Mouse (Mus musculus) midbrain, embryonic 16.5 days (tissue): ENCODE data around the gene Sim2. TPM values are rescaled to one million over a fixed set of nuclear protein-coding genes. Genes with fewer than 3 reads are reported as not detected.

Experiments used
- ATAC-seq: fragments of 200-750 bp; cut with Nextera tagmentation; 2 replicates; pipeline ENCODE4 v1.8.0; 2017; ENCODE audit warnings: moderate TSS enrichment
- H3K27ac ChIP-seq: fragments of 300-500 bp; sonication (generic); 2 replicates; pipeline ENCODE4 v1.5.1; 2014; ENCODE audit warnings: mild to moderate bottlenecking, low read length, mixed read lengths
- H3K27me3 ChIP-seq: fragments of 300-500 bp; sonication (generic); 2 replicates; pipeline ENCODE4 v1.6.1; 2014; ENCODE audit warnings: low read depth, low read length, mixed read lengths; ENCODE audit not compliant: control insufficient read depth, insufficient read depth
- H3K36me3 ChIP-seq: fragments of 300-500 bp; sonication (generic); 2 replicates; pipeline ENCODE4 v1.6.1; 2014; ENCODE audit warnings: mild to moderate bottlenecking, low read length, moderate library complexity, mixed read lengths; ENCODE audit not compliant: control insufficient read depth, insufficient read depth
- H3K4me1 ChIP-seq: fragments of 300-500 bp; sonication (generic); 2 replicates; pipeline ENCODE4 v1.6.1; 2014; ENCODE audit warnings: mild to moderate bottlenecking, low read length, mixed read lengths; ENCODE audit not compliant: control insufficient read depth, insufficient read depth
- H3K4me2 ChIP-seq: fragments of 300-500 bp; sonication (generic); 2 replicates; pipeline ENCODE4 v1.6.1; 2014; ENCODE audit warnings: mild to moderate bottlenecking, low read length, mixed read lengths
- H3K4me3 ChIP-seq: fragments of 300-500 bp; sonication (generic); 2 replicates; pipeline ENCODE4 v1.5.1; 2014; ENCODE audit warnings: low read depth, mild to moderate bottlenecking, low read length, moderate library complexity, mixed read lengths
- H3K9ac ChIP-seq: fragments of 300-500 bp; sonication (generic); 2 replicates; pipeline ENCODE4 v1.6.1; 2014; ENCODE audit warnings: low read depth, low read length, mixed read lengths
- H3K9me3 ChIP-seq: fragments of 300-500 bp; sonication (generic); replicated peaks from 2 replicates; pipeline ENCODE4 v1.6.1; 2014; ENCODE audit warnings: mild to moderate bottlenecking, low read length, mixed read lengths; ENCODE audit not compliant: control insufficient read depth, poor library complexity, severe bottlenecking
- WGBS: fragments of 180-500 bp; shearing (Covaris S2); extraction: QIAGEN DNeasy Blood & Tissue Kit; methylation state at CpG from one replicate; pipeline ENCODE4 v1.1.7; 2014; 5-methylcytosine and 5-hydroxymethylcytosine counted together
- polyA plus RNA-seq: library from polyadenylated mRNA; unstranded; fragments of >200 nt; fragmentation: Nextera tagmentation; extraction: Ambion mirVana; gene quantifications from 2 replicates; pipeline ENCODE4 v1.2.1, GENCODE M21; 2015

Gene Sim2
- 0.10 and 0.14 TPM in 2 replicates for polyA plus RNA-seq

GRCm38 (mm10) chr16:94084711-94085602 is at the start of gene Sim2:
TSS of gene Sim2 (plus strand) at chr16:94084931.
- Histone ChIP-seq H3K27me3 (peaks cover 62% of the 10 kb centered on the region), H3K4me3 (peak within 1 kb of the TSS; percentile 25), H3K9ac (peak within 1 kb of the TSS; percentile 10; the same call in 1 of the 2 replicates), H3K4me1 (peaks cover 7% of the 10 kb centered on the region), H3K36me3 (no peaks in the 10 kb centered on the region), H3K27ac (no peak within 1 kb of the TSS), H3K9me3 (no peaks in the 10 kb centered on the region), H3K4me2 (peak within 1 kb of the TSS; percentile 39)
- under 1% methylated on average over 66 of the region's 96 CpGs for WGBS
- ATAC-seq: no peak

DNA sequence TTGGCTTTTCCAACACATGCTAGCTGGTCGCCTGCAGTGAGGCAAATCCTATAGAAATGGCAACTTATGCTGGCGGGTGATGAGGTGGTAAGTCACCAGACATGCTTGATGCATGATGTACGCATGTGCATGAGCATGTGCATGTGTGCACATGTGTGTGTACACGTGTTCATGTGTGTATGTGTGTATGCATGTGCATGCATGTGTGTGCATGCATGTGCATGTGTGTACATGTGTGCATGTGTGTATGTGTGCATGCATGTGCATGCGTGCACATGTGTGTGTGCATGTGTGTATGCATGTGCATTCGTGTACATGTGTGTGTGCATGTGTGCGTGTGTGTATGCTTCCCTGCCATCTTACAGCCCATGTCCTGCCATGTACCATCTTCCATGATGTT is 47.5 kb upstream of the Sim2 start:
- Histone ChIP-seq H3K9me3 (no peaks in the 10 kb centered on the region), H3K9ac (no peak overlapping the region), H3K4me1 (peaks cover 4% of the 10 kb centered on the region; the same call in 1 of the 2 replicates), H3K27ac (no peak overlapping the region), H3K27me3 (peaks cover 16% of the 10 kb centered on the region), H3K4me3 (no peak overlapping the region), H3K4me2 (no peak overlapping the region), H3K36me3 (no peaks in the 10 kb centered on the region)
- 98% methylated on average over 7 of the region's 7 CpGs for WGBS
- ATAC-seq: no peak

GRCm38 (mm10) chr16:94038272-94038985 is 46.3 kb upstream of the Sim2 start:
- Histone ChIP-seq H3K9ac (no peak overlapping the region), H3K36me3 (no peaks in the 10 kb centered on the region), H3K4me1 (peaks cover 4% of the 10 kb centered on the region; the same call in 1 of the 2 replicates), H3K4me2 (no peak overlapping the region), H3K27ac (no peak overlapping the region), H3K4me3 (no peak overlapping the region), H3K27me3 (peaks cover 19% of the 10 kb centered on the region), H3K9me3 (no peaks in the 10 kb centered on the region)
- no peak for ATAC-seq
- 70% methylated on average over 12 of the region's 12 CpGs for WGBS

- no peak for ATAC-seq
- WGBS: 88% methylated on average over 9 of the region's 9 CpGs
- Histone ChIP-seq H3K27ac (no peak overlapping the region), H3K27me3 (peaks cover 19% of the 10 kb centered on the region), H3K36me3 (no peaks in the 10 kb centered on the region), H3K4me1 (peaks cover 4% of the 10 kb centered on the region; the same call in 1 of the 2 replicates), H3K4me2 (no peak overlapping the region), H3K9ac (no peak overlapping the region), H3K4me3 (no peak overlapping the region), H3K9me3 (no peaks in the 10 kb centered on the region)
These were observed 45.8 kb upstream of the Sim2 start for GRCm38 (mm10) chr16:94038986-94039341.

- 8% methylated on average over 16 of the region's 16 CpGs for WGBS
- no peak for ATAC-seq
- Histone ChIP-seq H3K4me3 (peak overlapping the region; percentile 7; the same call in 1 of the 2 replicates), H3K9me3 (no peaks in the 10 kb centered on the region), H3K27me3 (peaks cover 19% of the 10 kb centered on the region), H3K36me3 (no peaks in the 10 kb centered on the region), H3K9ac (0 out of 2 replicates have a peak overlapping the region, but pooled peaks have one; percentile 13), H3K4me1 (peaks cover 4% of the 10 kb centered on the region; the same call in 1 of the 2 replicates), H3K4me2 (peak overlapping the region; percentile 45), H3K27ac (no peak overlapping the region)
These were observed 44.2 kb upstream of the Sim2 start for GRCm38 (mm10) chr16:94040485-94040884.

- ATAC-seq: no peak
- Histone ChIP-seq H3K4me1 (peaks cover 4% of the 10 kb centered on the region; the same call in 1 of the 2 replicates), H3K27me3 (peaks cover 19% of the 10 kb centered on the region), H3K36me3 (no peaks in the 10 kb centered on the region), H3K4me2 (peak overlapping the region; percentile 45), H3K9ac (no peak overlapping the region), H3K27ac (no peak overlapping the region), H3K4me3 (0 out of 2 replicates have a peak overlapping the region, but pooled peaks have one; percentile 7), H3K9me3 (no peaks in the 10 kb centered on the region)
- WGBS: 32% methylated on average over 18 of the region's 18 CpGs
These were observed 43.5 kb upstream of the Sim2 start for GRCm38 (mm10) chr16:94041065-94041712.

DNA sequence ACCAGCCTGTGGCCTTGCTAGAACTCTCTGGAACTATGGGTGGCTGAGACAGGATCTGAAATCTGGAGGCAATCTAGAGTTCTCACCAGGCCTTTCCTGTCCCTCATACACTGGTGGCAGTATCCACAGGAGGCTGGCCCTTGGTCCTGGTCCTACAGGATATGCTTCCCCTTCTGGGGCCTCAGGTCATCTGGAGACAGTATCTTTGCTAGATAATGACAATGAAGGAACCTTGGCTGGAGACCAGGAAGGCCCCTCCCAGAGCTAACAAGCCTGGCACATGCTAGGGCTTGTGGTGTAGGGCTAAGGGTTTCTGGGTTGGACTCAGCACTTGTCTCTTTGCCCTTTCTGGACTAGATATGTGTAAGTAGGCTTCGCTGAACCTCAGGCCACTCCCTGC is 40.9 kb upstream of the Sim2 start:
- no peaks in the 10 kb centered on the region for H3K9me3 ChIP-seq
- 87% methylated on average over 1 of the region's 1 CpGs for WGBS
- no peak overlapping the region for H3K4me3 ChIP-seq
- H3K4me1 ChIP-seq: peaks cover 4% of the 10 kb centered on the region; the same call in 1 of the 2 replicates
- H3K27ac ChIP-seq: no peak overlapping the region
- H3K9ac ChIP-seq: no peak overlapping the region
- no peak for ATAC-seq
- no peak overlapping the region for H3K4me2 ChIP-seq
- H3K27me3 ChIP-seq: peaks cover 18% of the 10 kb centered on the region
- no peaks in the 10 kb centered on the region for H3K36me3 ChIP-seq

- Histone ChIP-seq H3K27ac (no peak overlapping the region), H3K4me1 (peaks cover 4% of the 10 kb centered on the region; the same call in 1 of the 2 replicates), H3K27me3 (peaks cover 10% of the 10 kb centered on the region), H3K36me3 (no peaks in the 10 kb centered on the region), H3K4me2 (no peak overlapping the region), H3K9ac (no peak overlapping the region), H3K9me3 (no peaks in the 10 kb centered on the region), H3K4me3 (no peak overlapping the region)
- no peak for ATAC-seq
- 64% methylated on average over 7 of the region's 7 CpGs for WGBS
These were observed 39.7 kb upstream of the Sim2 start for GRCm38 (mm10) chr16:94044996-94045395.
